Mouse (Mus musculus): ENCODE results near the gene Nlrp3. TPM values are rescaled to one million over a fixed set of nuclear protein-coding genes. Genes with fewer than 3 reads are reported as not detected.

Nlrp3 gene
- polyA plus RNA-seq, 2 experiments, result 0.39 to 0.54 TPM

DNA sequence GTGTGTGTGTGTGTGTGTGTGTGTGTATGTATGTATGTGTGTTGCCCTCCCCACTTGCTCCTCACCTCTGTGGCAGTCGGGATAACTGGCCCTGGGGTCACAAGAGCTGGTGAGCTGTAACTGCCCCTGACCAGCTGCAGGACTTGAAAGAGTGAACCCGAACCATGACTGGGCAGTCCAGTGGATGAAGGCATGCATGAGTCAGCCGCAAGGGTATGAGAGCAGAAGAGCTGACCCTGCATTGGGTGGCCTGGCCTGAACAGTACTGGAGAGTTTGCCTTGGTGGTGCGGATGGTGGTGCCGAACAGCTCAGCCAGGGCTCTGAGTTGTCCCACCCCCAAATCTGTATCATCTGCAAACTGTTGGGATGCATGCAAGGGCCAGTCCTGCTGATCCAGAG is 9.8 kb upstream of the Nlrp3 start:
- H3K9ac ChIP-seq (replicated peaks), result no peak overlapping the region
- H3K36me3 ChIP-seq (replicated peaks; ENCODE audit: control insufficient read depth, insufficient read depth, low read depth), result no peaks in the 10 kb centered on the region
- no peak for ATAC-seq (ENCODE audit: insufficient read depth)
- TF ChIP-seq CTCF (IDR thresholded peaks at IDR 0.05; ENCODE audit: low read depth), result no peak
- no peak for TF ChIP-seq EP300 (IDR thresholded peaks at IDR 0.05; ENCODE audit: low read depth)
- DNase-seq (ENCODE audit: low read depth in 3 of 3, low spot score in 3 of 3), result no peak
- no peak overlapping the region for H3K4me2 ChIP-seq (ENCODE audit: low read depth)
- no peak overlapping the region for H3K4me3 ChIP-seq (ENCODE audit: insufficient read depth in 1 of 2, low read depth in 2 of 2, low read length in 2 of 2)
- no peaks in the 10 kb centered on the region for H3K9me3 ChIP-seq (ENCODE audit: control insufficient read depth, low read length)
- H3K27me3 ChIP-seq (ENCODE audit: control insufficient read depth, insufficient read depth, low read length), result no peaks in the 10 kb centered on the region
- H3K27ac ChIP-seq, result no peak overlapping the region
- peaks cover 0 to 4% of the 10 kb centered on the region in 2 experiments; a peak in 2 of 4 replicates for H3K4me1 ChIP-seq (replicated peaks; ENCODE audit: control insufficient read depth in 2 of 2, insufficient read depth in 2 of 2, low read length in 1 of 2)
- WGBS (ENCODE audit: insufficient replicate concordance), result 57% methylated on average over 5 of the region's 5 CpGs

DNA sequence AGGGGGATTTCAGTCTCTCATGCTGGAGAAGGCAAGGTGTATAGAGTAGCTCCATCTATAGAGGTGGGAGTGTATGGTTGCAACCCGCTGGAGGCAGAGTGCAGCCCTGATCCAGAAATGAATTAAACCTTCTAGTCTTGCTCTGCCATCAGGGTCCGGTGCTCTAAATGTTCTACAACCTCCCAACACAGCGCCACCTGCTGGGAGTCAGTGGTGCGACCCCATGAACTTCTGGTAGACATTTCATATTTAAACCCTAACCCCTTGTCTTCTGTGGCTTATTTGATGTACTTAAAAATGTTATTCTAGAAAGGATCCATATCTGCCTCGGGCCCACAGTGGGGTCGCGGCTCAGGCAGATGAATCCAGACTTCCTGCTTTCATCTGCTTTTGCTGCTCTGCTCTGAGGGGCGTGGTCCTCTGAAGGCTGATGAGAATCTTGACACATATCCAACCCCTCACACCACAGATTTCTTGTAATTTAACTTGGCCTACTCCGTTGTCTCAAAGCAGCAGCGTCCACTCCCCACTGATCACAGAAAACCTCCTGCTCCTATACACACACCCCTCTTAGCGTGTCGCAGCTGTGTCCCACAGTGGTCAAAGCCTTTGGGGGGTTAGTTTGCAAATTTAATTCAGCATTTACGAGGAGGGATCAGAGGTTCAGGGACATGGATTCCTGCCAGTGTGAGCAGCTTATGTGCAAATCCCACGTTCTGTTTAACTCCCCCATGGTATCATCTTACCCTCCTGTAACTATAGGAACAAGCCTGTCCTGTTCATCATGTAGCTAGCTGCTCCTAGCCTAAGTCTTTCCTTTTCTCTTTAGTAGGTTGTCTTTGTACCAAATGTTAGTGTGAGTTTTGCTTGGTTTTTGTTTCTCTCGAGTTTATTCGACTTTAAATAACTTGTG is 3.9 kb upstream of the Nlrp3 start:
- TF ChIP-seq EP300 (IDR thresholded peaks at IDR 0.05; ENCODE audit: low read depth) (no peak), CTCF (IDR thresholded peaks at IDR 0.05; ENCODE audit: low read depth) (peak; percentile 71)
- Histone ChIP-seq H3K27me3 (ENCODE audit: control insufficient read depth, insufficient read depth, low read length) (no peaks in the 10 kb centered on the region), H3K4me2 (ENCODE audit: low read depth) (no peak overlapping the region), H3K27ac (no peak overlapping the region), H3K9ac (replicated peaks) (no peak overlapping the region), H3K36me3 (replicated peaks; ENCODE audit: control insufficient read depth, insufficient read depth, low read depth) (no peaks in the 10 kb centered on the region), H3K9me3 (ENCODE audit: control insufficient read depth, low read length) (no peaks in the 10 kb centered on the region), H3K4me3 (ENCODE audit: insufficient read depth in 1 of 2, low read depth in 2 of 2, low read length in 2 of 2) (no peak overlapping the region), H3K4me1 (replicated peaks; ENCODE audit: control insufficient read depth in 2 of 2, insufficient read depth in 2 of 2, low read length in 1 of 2) (peaks cover 0 to 9% of the 10 kb centered on the region in 2 experiments; a peak in 2 of 4 replicates)
- DNase-seq (ENCODE audit: low read depth in 3 of 3, low spot score in 3 of 3), result no peak
- 60% methylated on average over 16 of the region's 16 CpGs for WGBS (ENCODE audit: insufficient replicate concordance)
- no peak for ATAC-seq (ENCODE audit: insufficient read depth)

DNA sequence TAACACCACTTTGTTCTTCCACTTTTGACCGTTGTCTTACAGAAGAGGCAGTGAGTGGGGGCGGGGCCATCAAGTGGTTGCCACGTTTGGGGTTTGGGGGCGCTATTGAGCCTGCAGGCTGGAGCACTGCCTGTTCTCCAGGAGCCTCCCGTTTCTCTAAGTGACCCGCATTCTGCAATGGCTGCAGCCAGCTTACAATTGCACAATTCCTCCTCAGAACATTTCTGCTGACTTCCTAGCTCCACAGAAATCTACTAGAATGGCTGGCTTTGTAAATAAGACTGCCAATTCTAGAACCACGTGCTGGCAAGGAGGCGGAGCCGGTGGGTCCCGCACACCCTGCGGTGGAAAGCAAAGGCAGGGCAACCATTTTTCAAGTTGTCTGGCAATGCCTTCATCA is 3.0 kb upstream of the Nlrp3 start:
- H3K9me3 ChIP-seq (ENCODE audit: control insufficient read depth, low read length), result no peaks in the 10 kb centered on the region
- no peaks in the 10 kb centered on the region for H3K36me3 ChIP-seq (replicated peaks; ENCODE audit: control insufficient read depth, insufficient read depth, low read depth)
- H3K9ac ChIP-seq (replicated peaks), result no peak overlapping the region
- H3K27me3 ChIP-seq (ENCODE audit: control insufficient read depth, insufficient read depth, low read length), result no peaks in the 10 kb centered on the region
- TF ChIP-seq EP300 (IDR thresholded peaks at IDR 0.05; ENCODE audit: low read depth), result no peak
- TF ChIP-seq CTCF (IDR thresholded peaks at IDR 0.05; ENCODE audit: low read depth), result peak; percentile 40; the same call in 1 of the 2 replicates
- H3K4me1 ChIP-seq (replicated peaks; ENCODE audit: control insufficient read depth in 2 of 2, insufficient read depth in 2 of 2, low read length in 1 of 2), result peaks cover 0 to 12% of the 10 kb centered on the region in 2 experiments; a peak in 2 of 4 replicates
- H3K27ac ChIP-seq, result no peak overlapping the region
- ATAC-seq (ENCODE audit: insufficient read depth) (no peak), DNase-seq (ENCODE audit: low read depth in 3 of 3, low spot score in 3 of 3) (no peak)
- no peak overlapping the region for H3K4me2 ChIP-seq (ENCODE audit: low read depth)
- 27% methylated on average over 11 of the region's 11 CpGs for WGBS (ENCODE audit: insufficient replicate concordance)
- no peak overlapping the region for H3K4me3 ChIP-seq (ENCODE audit: insufficient read depth in 1 of 2, low read depth in 2 of 2, low read length in 2 of 2)

DNA sequence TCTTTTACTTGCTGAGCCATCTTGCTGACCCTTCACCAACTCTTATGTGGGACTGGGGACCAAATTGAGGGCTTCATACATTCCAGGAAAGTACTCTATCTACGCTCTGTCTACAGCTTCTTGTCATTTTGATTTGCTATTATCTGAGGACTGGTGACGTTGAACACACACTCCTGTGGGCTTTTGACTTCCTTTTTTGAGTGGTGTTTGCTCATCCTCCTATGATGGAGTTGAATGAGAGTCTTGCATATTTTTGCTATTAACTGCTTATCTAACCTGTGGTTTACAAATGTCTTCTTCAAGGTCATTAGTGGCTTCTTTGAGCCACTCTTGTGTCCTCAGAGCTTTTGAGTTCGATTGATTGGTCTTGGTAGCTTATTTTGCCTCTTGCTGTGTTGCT is 1.2 kb upstream of the Nlrp3 start:
- H3K4me2 ChIP-seq (ENCODE audit: low read depth), result no peak overlapping the region
- ATAC-seq (ENCODE audit: insufficient read depth) (no peak), DNase-seq (ENCODE audit: low read depth in 3 of 3, low spot score in 3 of 3) (no peak)
- no peaks in the 10 kb centered on the region for H3K9me3 ChIP-seq (ENCODE audit: control insufficient read depth, low read length)
- no peaks in the 10 kb centered on the region for H3K36me3 ChIP-seq (replicated peaks; ENCODE audit: control insufficient read depth, insufficient read depth, low read depth)
- peaks cover 0 to 16% of the 10 kb centered on the region in 2 experiments; a peak in 2 of 4 replicates for H3K4me1 ChIP-seq (replicated peaks; ENCODE audit: control insufficient read depth in 2 of 2, insufficient read depth in 2 of 2, low read length in 1 of 2)
- H3K4me3 ChIP-seq (ENCODE audit: insufficient read depth in 1 of 2, low read depth in 2 of 2, low read length in 2 of 2), result no peak overlapping the region
- WGBS (ENCODE audit: insufficient replicate concordance), result 17% methylated on average over 3 of the region's 3 CpGs
- H3K9ac ChIP-seq (replicated peaks), result no peak overlapping the region
- H3K27ac ChIP-seq, result no peak overlapping the region
- no peaks in the 10 kb centered on the region for H3K27me3 ChIP-seq (ENCODE audit: control insufficient read depth, insufficient read depth, low read length)
- TF ChIP-seq CTCF (IDR thresholded peaks at IDR 0.05; ENCODE audit: low read depth) (no peak), EP300 (IDR thresholded peaks at IDR 0.05; ENCODE audit: low read depth) (no peak)

DNA sequence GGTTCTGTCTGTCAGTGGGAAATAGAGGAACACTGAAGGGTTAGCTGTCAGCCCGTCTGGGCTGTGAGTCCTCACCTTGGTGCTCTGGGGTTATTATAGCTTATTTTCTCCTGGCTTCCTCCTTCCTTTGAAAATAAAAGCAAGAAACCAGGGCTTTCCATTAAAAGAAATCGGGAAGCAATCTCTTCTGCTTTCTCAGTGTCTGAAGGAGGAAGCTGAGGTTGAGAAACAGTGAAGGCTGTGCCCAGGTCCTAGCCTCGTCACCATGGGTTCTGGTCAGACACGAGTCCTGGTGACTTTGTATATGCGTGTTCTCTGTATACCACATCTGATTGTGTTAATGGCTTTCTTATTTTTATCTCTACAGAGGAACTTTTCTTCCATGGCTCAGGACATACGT is 1.1 kb downstream of the Nlrp3 start:
- H3K4me2 ChIP-seq (ENCODE audit: low read depth), result no peak overlapping the region
- H3K9ac ChIP-seq (replicated peaks), result no peak overlapping the region
- H3K4me1 ChIP-seq (replicated peaks; ENCODE audit: control insufficient read depth in 2 of 2, insufficient read depth in 2 of 2, low read length in 1 of 2), result peaks cover 0 to 16% of the 10 kb centered on the region in 2 experiments; a peak in 2 of 4 replicates
- ATAC-seq (ENCODE audit: insufficient read depth) (no peak), DNase-seq (ENCODE audit: low read depth in 3 of 3, low spot score in 3 of 3) (no peak)
- H3K9me3 ChIP-seq (ENCODE audit: control insufficient read depth, low read length), result no peaks in the 10 kb centered on the region
- TF ChIP-seq CTCF (IDR thresholded peaks at IDR 0.05; ENCODE audit: low read depth) (no peak), EP300 (IDR thresholded peaks at IDR 0.05; ENCODE audit: low read depth) (no peak)
- 20% methylated on average over 6 of the region's 6 CpGs for WGBS (ENCODE audit: insufficient replicate concordance)
- no peak overlapping the region for H3K27ac ChIP-seq
- H3K4me3 ChIP-seq (ENCODE audit: insufficient read depth in 1 of 2, low read depth in 2 of 2, low read length in 2 of 2), result no peak overlapping the region
- no peaks in the 10 kb centered on the region for H3K27me3 ChIP-seq (ENCODE audit: control insufficient read depth, insufficient read depth, low read length)
- H3K36me3 ChIP-seq (replicated peaks; ENCODE audit: control insufficient read depth, insufficient read depth, low read depth), result no peaks in the 10 kb centered on the region

Data from liver, embryonic 14.5 days (tissue).